Mouse (Mus musculus) CH12.LX (cell line): ENCODE results near the gene Dtymk. TPM values are rescaled to one million over a fixed set of nuclear protein-coding genes. Genes with fewer than 3 reads are reported as not detected.

Experiments
- DNase-seq: peaks from one replicate; pipeline ENCODE4 v3.0.0-alpha.2; 2013; ENCODE audit errors: extremely low read depth
- H3K27ac ChIP-seq: 2 replicates; pipeline ENCODE4 v1.5.1; 2012; ENCODE audit warnings: low read depth, mild to moderate bottlenecking, control low read depth, moderate library complexity; ENCODE audit not compliant: insufficient read depth
- H3K27me3 ChIP-seq: replicated peaks from 2 replicates; pipeline ENCODE3; 2012; ENCODE audit warnings: inconsistent platforms
- H3K36me3 ChIP-seq, 2 experiments: replicated peaks in 1 of 2; 2 replicates each; pipeline versions ENCODE3 to v1.6.1; 2012; ENCODE audit warnings: inconsistent platforms in 1 of 2, low read length in 1 of 2, mild to moderate bottlenecking in 1 of 2, mixed read lengths in 1 of 2, moderate library complexity in 1 of 2; ENCODE audit not compliant: control insufficient read depth in 1 of 2, insufficient read depth in 1 of 2
- H3K4me1 ChIP-seq, 2 experiments: 2 replicates each; pipeline ENCODE4 v1.6.1; 2012; ENCODE audit warnings: inconsistent platforms in 1 of 2, moderate library complexity in 1 of 2; ENCODE audit not compliant: insufficient read depth in 2 of 2, control insufficient read depth in 1 of 2
- H3K4me2 ChIP-seq: 2 replicates; pipeline ENCODE4 v1.6.1; 2012; ENCODE audit warnings: low read depth, mild to moderate bottlenecking, control low read depth; ENCODE audit not compliant: poor library complexity, insufficient read depth, severe bottlenecking
- H3K4me3 ChIP-seq, 3 experiments: fragments of 150-350 bp in 1 of 3; sonication (generic) in 1 of 3; replicated peaks in 1 of 3; 2 replicates each; pipeline versions ENCODE3 to v1.5.1; 2011 to 2012; ENCODE audit warnings: low read depth in 2 of 3, low read length in 2 of 3, mild to moderate bottlenecking in 2 of 3, moderate library complexity in 2 of 3, control low read depth in 1 of 3, improper control_type of control experiment in 1 of 3, inconsistent platforms in 1 of 3, mixed read lengths in 1 of 3; ENCODE audit not compliant: poor library complexity in 1 of 3
- H3K79me2 ChIP-seq: replicated peaks from 2 replicates; pipeline ENCODE4 v1.6.1; 2012; ENCODE audit warnings: mild to moderate bottlenecking, moderate library complexity; ENCODE audit not compliant: control insufficient read depth, poor library complexity, insufficient read depth, severe bottlenecking; ENCODE audit errors: extremely low read depth
- H3K9ac ChIP-seq: 2 replicates; pipeline ENCODE4 v1.6.1; 2012; ENCODE audit warnings: low read depth, mild to moderate bottlenecking, control low read depth, moderate library complexity; ENCODE audit not compliant: insufficient read depth
- H3K9me3 ChIP-seq: replicated peaks from 2 replicates; pipeline ENCODE3; 2012; ENCODE audit warnings: low read length, inconsistent platforms, mixed read lengths
- BHLHE40 ChIP-seq: IDR thresholded peaks from 2 replicates; pipeline ENCODE4 v1.6.1; 2011; ENCODE audit warnings: mild to moderate bottlenecking, low read depth, low read length, improper control_type of control experiment
- CHD1 ChIP-seq: IDR thresholded peaks from 2 replicates; pipeline ENCODE4 v1.6.1; 2012; ENCODE audit warnings: low read depth, low read length, improper control_type of control experiment, inconsistent platforms
- CTCF ChIP-seq, 2 experiments: IDR thresholded peaks in 1 of 2; conservative IDR thresholded peaks in 1 of 2; 2 replicates each; pipeline ENCODE4 v1.5.1; 2011 to 2012; ENCODE audit warnings: low read depth in 2 of 2, low read length in 2 of 2, improper control_type of control experiment in 1 of 2, inconsistent platforms in 1 of 2, mild to moderate bottlenecking in 1 of 2, moderate library complexity in 1 of 2
- ELF1 ChIP-seq: IDR thresholded peaks from 2 replicates; pipeline ENCODE4 v1.6.1; 2014; ENCODE audit warnings: low read depth, mild to moderate bottlenecking, inconsistent platforms, low read length, improper control_type of control experiment
- ETS1 ChIP-seq: conservative IDR thresholded peaks from 2 replicates; pipeline ENCODE4 v1.6.1; 2012; ENCODE audit warnings: low read depth, mild to moderate bottlenecking, inconsistent platforms, low read length, improper control_type of control experiment, moderate library complexity
- GABPA ChIP-seq: IDR thresholded peaks from 2 replicates; pipeline ENCODE4 v1.6.1; 2012; ENCODE audit warnings: low read depth, low read length, improper control_type of control experiment, inconsistent platforms; ENCODE audit not compliant: insufficient replicate concordance
- IRF4 ChIP-seq: IDR thresholded peaks from 2 replicates; pipeline ENCODE4 v1.6.1; 2014; ENCODE audit warnings: low read depth, mild to moderate bottlenecking, inconsistent platforms, low read length, improper control_type of control experiment
- KAT2A ChIP-seq: IDR thresholded peaks from 2 replicates; pipeline ENCODE4 v1.6.1; 2012; ENCODE audit warnings: low read length, improper control_type of control experiment, inconsistent platforms; ENCODE audit not compliant: insufficient replicate concordance
- MAFK ChIP-seq: IDR thresholded peaks from 2 replicates; pipeline ENCODE4 v1.6.1; 2011; ENCODE audit warnings: low read length, improper control_type of control experiment; ENCODE audit not compliant: insufficient replicate concordance
- MAZ ChIP-seq: IDR thresholded peaks from 2 replicates; pipeline ENCODE4 v1.6.1; 2012; ENCODE audit warnings: low read depth, mild to moderate bottlenecking, inconsistent platforms, low read length, improper control_type of control experiment, moderate library complexity
- MEF2A ChIP-seq: IDR thresholded peaks from 2 replicates; pipeline ENCODE4 v1.6.1; 2014; ENCODE audit warnings: low read depth, mild to moderate bottlenecking, inconsistent platforms, low read length, improper control_type of control experiment, borderline replicate concordance
- MXI1 ChIP-seq: IDR thresholded peaks from 2 replicates; pipeline ENCODE4 v1.6.1; 2011; ENCODE audit warnings: mild to moderate bottlenecking, low read depth, low read length, improper control_type of control experiment
- MYC ChIP-seq: IDR thresholded peaks from 2 replicates; pipeline ENCODE4 v1.6.1; 2011; ENCODE audit warnings: low read depth, mild to moderate bottlenecking, improper control_type of control experiment, low read length
- NELFE ChIP-seq: IDR thresholded peaks from 2 replicates; pipeline ENCODE4 v1.6.1; 2011; ENCODE audit warnings: low read depth, low read length, improper control_type of control experiment
- NRF1 ChIP-seq: IDR thresholded peaks from 2 replicates; pipeline ENCODE4 v1.6.1; 2014; ENCODE audit warnings: low read depth, mild to moderate bottlenecking, inconsistent platforms, low read length, improper control_type of control experiment, moderate library complexity
- POLR2A ChIP-seq: IDR thresholded peaks from 2 replicates; pipeline ENCODE4 v1.6.1; 2011; ENCODE audit warnings: low read depth, mild to moderate bottlenecking, improper control_type of control experiment, low read length
- POLR2AphosphoS2 ChIP-seq: IDR thresholded peaks from 2 replicates; pipeline ENCODE4 v1.6.1; 2011; ENCODE audit warnings: low read depth, low read length, improper control_type of control experiment
- RCOR1 ChIP-seq: conservative IDR thresholded peaks from 2 replicates; pipeline ENCODE4 v1.6.1; 2012; ENCODE audit warnings: low read depth, mild to moderate bottlenecking, inconsistent platforms, low read length, improper control_type of control experiment
- TBP ChIP-seq: conservative IDR thresholded peaks from 2 replicates; pipeline ENCODE4 v1.6.1; 2011; ENCODE audit warnings: low read depth, low read length, improper control_type of control experiment
- TCF12 ChIP-seq: IDR thresholded peaks from 2 replicates; pipeline ENCODE4 v1.6.1; 2014; ENCODE audit warnings: low read depth, mild to moderate bottlenecking, inconsistent platforms, low read length, improper control_type of control experiment
- UBTF ChIP-seq: IDR thresholded peaks from 2 replicates; pipeline ENCODE4 v1.6.1; 2012; ENCODE audit warnings: low read depth, mild to moderate bottlenecking, inconsistent platforms, low read length, improper control_type of control experiment, moderate library complexity
- USF2 ChIP-seq: conservative IDR thresholded peaks from 2 replicates; pipeline ENCODE4 v1.6.1; 2011; ENCODE audit warnings: low read depth, low read length, improper control_type of control experiment
- ZKSCAN1 ChIP-seq: IDR thresholded peaks from 2 replicates; pipeline ENCODE4 v1.6.1; 2012; ENCODE audit warnings: low read depth, inconsistent platforms, low read length, improper control_type of control experiment, borderline replicate concordance
- ZNF384 ChIP-seq: IDR thresholded peaks from 2 replicates; pipeline ENCODE4 v1.6.1; 2012; ENCODE audit warnings: low read depth, low read length, improper control_type of control experiment, inconsistent platforms
- dilution Hi-C: fragments of 300-500 bp; cut with MboI; formaldehyde crosslinking; loops from 2 replicates; pipeline ENCODE4 v1.14.3; 2020; ENCODE audit warnings: low sequenced_read_pairs; ENCODE audit not compliant: extremely low pct_unique_long_range_greater_than_20kb, extremely low pct_ligation_motif_present
- in situ Hi-C: fragments of 300-500 bp; cut with MboI; formaldehyde crosslinking; loops from 3 replicates; pipeline ENCODE4 v1.14.3; 2019; ENCODE audit warnings: low sequenced_read_pairs, low pct_ligation_motif_present, low pct_unique_long_range_greater_than_20kb, mixed read lengths
- polyA plus RNA-seq: library from polyadenylated mRNA; unstranded; fragments of >175 nt; gene quantifications from 2 replicates; pipeline ENCODE4 v1.2.1, GENCODE M21; 2012; ENCODE audit warnings: low read depth; ENCODE audit not compliant: insufficient read length
- total RNA-seq, 2 experiments: library from RNA; depleted of rRNA; stranded (reverse); fragments of 300-350 nt in 1 of 2; fragments of >200 nt in 1 of 2; gene quantifications; 2 replicates each; pipeline ENCODE4 v1.2.3; 2012 to 2014

Gene Dtymk
- total and polyA plus RNA-seq, 3 experiments = 168 to 286 (median 196) TPM

DNA sequence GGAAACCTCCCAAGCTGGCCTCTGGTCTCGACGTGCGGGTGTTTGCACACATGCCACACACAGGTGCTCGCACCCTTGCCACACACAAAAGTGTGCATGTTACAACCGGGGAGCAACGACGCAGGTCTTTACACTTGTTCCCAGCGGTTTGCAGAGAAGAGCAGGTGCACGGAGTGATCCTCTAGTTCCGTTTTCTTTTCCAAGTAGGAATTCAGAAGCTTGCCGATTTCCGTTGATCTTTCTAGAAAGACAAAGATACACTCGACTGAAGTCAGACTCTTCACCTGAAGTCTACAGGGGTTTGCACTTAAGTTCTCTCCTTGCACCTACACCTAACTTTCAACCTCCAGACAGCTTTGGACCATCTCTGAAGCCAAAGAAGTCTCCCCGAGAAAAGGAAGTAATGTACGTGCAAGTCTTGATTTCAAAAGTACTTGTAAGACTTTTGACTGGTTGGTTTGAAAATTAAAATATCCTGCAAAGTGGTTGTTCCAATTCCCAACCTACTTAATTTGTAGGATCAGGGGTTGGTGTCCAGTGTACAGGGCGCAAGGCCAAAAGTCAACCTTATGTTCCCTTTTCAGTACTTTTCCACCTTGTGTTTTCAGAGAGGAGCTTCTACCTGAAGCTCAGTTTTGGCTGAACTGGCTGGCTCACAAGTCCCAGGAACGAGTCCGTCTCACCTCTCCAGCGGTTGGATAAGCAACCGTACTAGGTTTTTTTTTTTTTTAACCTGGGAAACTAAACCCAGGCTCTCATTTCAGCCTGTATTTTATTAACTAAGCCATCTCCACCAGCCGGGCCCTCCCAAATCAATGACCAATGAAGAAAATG, 847 bp downstream of the Dtymk start:
- Histone ChIP-seq H3K9me3 (no peaks in the 10 kb centered on the region), H3K27ac (no peak overlapping the region), H3K9ac (peak overlapping the region; percentile 87), H3K4me2 (peak overlapping the region; percentile 96), H3K36me3 (peaks cover 21 to 53% of the 10 kb centered on the region in 2 experiments), H3K79me2 (peaks cover 34% of the 10 kb centered on the region), H3K4me1 (peaks cover 12 to 53% of the 10 kb centered on the region in 2 experiments; a peak in 3 of 4 replicates), H3K27me3 (no peaks in the 10 kb centered on the region)
- dilution Hi-C loops = no loop called here
- in situ Hi-C loops = no loop called here
- DNase-seq = no peak
- TF ChIP-seq BHLHE40 (no peak), ETS1 (no peak), ZNF384 (no peak), MYC (no peak), NRF1 (no peak), ELF1 (no peak), KAT2A (no peak), CTCF (conservative IDR thresholded peaks at IDR 0.05 in 1 of 2, IDR thresholded peaks at IDR 0.05 in 1 of 2; ENCODE audit: low read depth in 2 of 2, low read length in 2 of 2) (no peak), IRF4 (no peak), MEF2A (no peak), CHD1 (no peak), USF2 (no peak), MAZ (no peak), UBTF (no peak), TBP (no peak), GABPA (no peak), POLR2AphosphoS2 (no peak), POLR2A (no peak), MAFK (no peak), MXI1 (no peak)
- TF ChIP-seq, all 38 proteins: peak for 0
- peak overlapping the region; percentile 80 to 99 (median 84) for H3K4me3 ChIP-seq

DNA sequence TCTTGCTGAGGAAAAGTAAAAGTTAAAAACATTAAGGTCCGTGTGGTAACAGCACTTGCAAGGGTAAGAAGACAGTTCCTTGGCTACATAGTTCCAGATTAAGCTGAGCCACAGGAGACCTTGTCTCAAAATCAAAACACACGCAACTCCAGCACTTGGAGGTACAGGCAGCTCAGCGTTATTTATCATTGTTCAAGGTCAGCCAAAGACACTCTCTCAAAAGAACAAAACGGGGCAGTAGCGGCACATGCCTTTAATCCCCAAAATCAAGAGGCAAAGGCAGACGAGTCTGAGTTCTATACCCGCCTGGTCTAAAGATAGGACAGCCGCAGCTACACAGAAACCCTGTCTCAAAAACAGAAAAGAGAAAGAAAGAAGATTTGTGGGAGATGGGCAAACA, 5.8 kb downstream of the Dtymk start:
- peaks cover 21% of the 10 kb centered on the region for H3K79me2 ChIP-seq
- no peak overlapping the region for H3K4me3 ChIP-seq
- H3K9ac ChIP-seq = no peak overlapping the region
- H3K4me1 ChIP-seq = peaks cover 2 to 38% of the 10 kb centered on the region in 2 experiments; a peak in 2 of 4 replicates
- no peaks in the 10 kb centered on the region for H3K27me3 ChIP-seq
- dilution Hi-C loops = no loop called here
- no peaks in the 10 kb centered on the region for H3K9me3 ChIP-seq
- H3K36me3 ChIP-seq = peaks cover 49 to 90% of the 10 kb centered on the region in 2 experiments
- no peak overlapping the region for H3K4me2 ChIP-seq
- in situ Hi-C loops = no loop called here
- H3K27ac ChIP-seq = no peak overlapping the region
- no peak for DNase-seq
- TF ChIP-seq RCOR1 (no peak), ETS1 (no peak), NRF1 (no peak), ZKSCAN1 (no peak), NELFE (no peak), TCF12 (no peak), TBP (no peak), CTCF (conservative IDR thresholded peaks at IDR 0.05 in 1 of 2, IDR thresholded peaks at IDR 0.05 in 1 of 2; ENCODE audit: low read depth in 2 of 2, low read length in 2 of 2) (no peak), IRF4 (no peak), USF2 (no peak)
